In the genomic region with DNA sequence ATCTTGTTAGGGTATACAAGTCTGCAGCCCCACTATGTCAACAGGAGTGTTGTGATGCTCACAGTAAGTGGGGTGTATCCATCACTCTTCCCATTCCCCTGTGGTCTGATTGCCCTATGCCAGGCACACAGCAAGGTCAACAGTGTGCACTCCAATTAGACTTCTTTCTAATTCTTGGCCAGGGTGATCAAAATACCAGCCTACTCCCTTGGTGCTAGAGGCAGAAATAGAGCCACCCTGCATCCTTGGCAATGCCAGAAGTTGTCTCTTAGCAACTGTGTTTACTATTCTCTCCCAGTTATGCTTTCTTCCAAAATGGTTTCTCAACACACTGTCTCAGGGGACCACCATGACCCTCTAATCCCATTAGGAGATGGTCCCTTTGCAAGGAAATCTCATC, we compare ENCODE assay signal across 22 mouse cellular contexts.
DNase-seq lines count a peak whose midpoint lies in the region; ATAC-seq and TF ChIP-seq lines count a peak whose summit lies in the region.
"Had no signal": no experiment of that assay in that cellular context is flagged by ENCODE, and none has a peak within 500 bp of the region (broad histone marks: within the 10 kb centered on the region; RNA-seq: fewer than 3 reads in every experiment).

No protein-coding gene starts in this region.

- H3K27me3 ChIP-seq in forebrain, postnatal 0 days (ENCODE audit: insufficient read depth, low read length), result no peaks in the 10 kb centered on the region
- no peaks in the 10 kb centered on the region for H3K27me3 ChIP-seq in forebrain, embryonic 11.5 days (ENCODE audit: control insufficient read depth, insufficient read depth, low read length)
- H3K27me3 ChIP-seq in hindbrain, embryonic 14.5 days (ENCODE audit: control insufficient read depth, insufficient read depth, low read length), result no peaks in the 10 kb centered on the region
- H3K27me3 ChIP-seq in hindbrain, embryonic 11.5 days (ENCODE audit: control insufficient read depth, insufficient read depth, low read length), result no peaks in the 10 kb centered on the region
- H3K27me3 ChIP-seq: embryonic facial prominence, embryonic 12.5 days; forebrain, embryonic 12.5 days had no signal

- no peak overlapping the region for H3K9ac ChIP-seq in forebrain, postnatal 0 days
- H3K9ac ChIP-seq in forebrain, embryonic 11.5 days (ENCODE audit: low read length), result no peak overlapping the region
- no peak overlapping the region for H3K9ac ChIP-seq in hindbrain, embryonic 14.5 days
- H3K9ac ChIP-seq in hindbrain, embryonic 11.5 days (ENCODE audit: low read depth, low read length), result no peak overlapping the region
- H3K9ac ChIP-seq: embryonic facial prominence, embryonic 12.5 days; forebrain, embryonic 12.5 days had no signal

- H3K9me3 ChIP-seq in forebrain, postnatal 0 days (ENCODE audit: low read length), result no peaks in the 10 kb centered on the region
- no peaks in the 10 kb centered on the region for H3K9me3 ChIP-seq in forebrain, embryonic 11.5 days (ENCODE audit: control insufficient read depth, low read length)
- H3K9me3 ChIP-seq in hindbrain, embryonic 14.5 days (ENCODE audit: control insufficient read depth, low read length), result no peaks in the 10 kb centered on the region
- H3K9me3 ChIP-seq in hindbrain, embryonic 11.5 days (ENCODE audit: control insufficient read depth, low read length), result no peaks in the 10 kb centered on the region
- H3K9me3 ChIP-seq: embryonic facial prominence, embryonic 12.5 days; forebrain, embryonic 12.5 days; heart, embryonic 10.5 days had no signal

- TF ChIP-seq CTCF in forebrain, postnatal 0 days (IDR thresholded peaks at IDR 0.05; ENCODE audit: low read depth), result no peak
- TF ChIP-seq CTCF in brain, embryonic 14.5 days (IDR thresholded peaks at IDR 0.05; ENCODE audit: borderline replicate concordance, extremely low read depth, insufficient read depth, insufficient read length), result no peak

- ATAC-seq in forebrain, postnatal 0 days, result peak; percentile 63
- ATAC-seq in forebrain, embryonic 11.5 days (replicated peaks; ENCODE audit: low FRiP score), result no peak
- ATAC-seq in hindbrain, embryonic 14.5 days (ENCODE audit: low FRiP score), result peak; percentile 62; the same call in 1 of the 2 replicates
- ATAC-seq in hindbrain, embryonic 11.5 days (ENCODE audit: low FRiP score), result no peak
- ATAC-seq: CD4-positive, CD25-positive, alpha-beta regulatory T cell, adult 4 months; forebrain, embryonic 16.5 days had no signal

- H3K36me3 ChIP-seq in forebrain, postnatal 0 days (ENCODE audit: insufficient read depth), result no peaks in the 10 kb centered on the region
- no peaks in the 10 kb centered on the region for H3K36me3 ChIP-seq in forebrain, embryonic 11.5 days (ENCODE audit: control insufficient read depth, insufficient read depth, low read length)
- H3K36me3 ChIP-seq in hindbrain, embryonic 14.5 days (replicated peaks; ENCODE audit: control insufficient read depth, insufficient read depth), result no peaks in the 10 kb centered on the region
- H3K36me3 ChIP-seq in hindbrain, embryonic 11.5 days (ENCODE audit: control insufficient read depth, insufficient read depth, low read length), result no peaks in the 10 kb centered on the region
- H3K36me3 ChIP-seq: embryonic facial prominence, embryonic 12.5 days; forebrain, embryonic 12.5 days; G1E; heart, embryonic 10.5 days had no signal

- H3K27ac ChIP-seq in forebrain, postnatal 0 days (ENCODE audit: low read depth, low read length), result no peak overlapping the region
- no peak overlapping the region for H3K27ac ChIP-seq in forebrain, embryonic 11.5 days (ENCODE audit: low read depth, low read length)
- H3K27ac ChIP-seq in hindbrain, embryonic 14.5 days, result no peak overlapping the region
- no peak overlapping the region for H3K27ac ChIP-seq in hindbrain, embryonic 11.5 days (ENCODE audit: low read depth, low read length)
- H3K27ac ChIP-seq: embryonic facial prominence, embryonic 12.5 days; forebrain, embryonic 12.5 days; heart, embryonic 10.5 days had no signal

- no peak for DNase-seq in forebrain, postnatal 0 days
- DNase-seq in forebrain, embryonic 11.5 days (ENCODE audit: low spot score), result no peak
- no peak for DNase-seq in hindbrain, embryonic 14.5 days (ENCODE audit: low spot score)
- no peak for DNase-seq in hindbrain, embryonic 11.5 days (ENCODE audit: low spot score)
- DNase-seq in layer of hippocampus, adult 9-11 months, result peak; percentile 28
- DNase-seq in layer of hippocampus, postnatal 36 days, result no peak
- DNase-seq in brain, embryonic 14.5 days (ENCODE audit: low read depth), result peak; percentile 47
- DNase-seq in urinary bladder, postnatal 4 days (ENCODE audit: low spot score in 2 of 2), result no peak
- DNase-seq: adrenal gland, adult 8-10 months; adrenal gland, postnatal 36 days; B cell, adult 2 months; cerebellum, adult 11 months; cerebellum, adult 9-10 months; cerebellum, postnatal 25 days; gastrocnemius, postnatal 36 days; heart, adult 18-20 months had no signal

- H3K4me1 ChIP-seq in forebrain, postnatal 0 days (ENCODE audit: insufficient read depth), result no peaks in the 10 kb centered on the region
- no peaks in the 10 kb centered on the region for H3K4me1 ChIP-seq in forebrain, embryonic 11.5 days (replicated peaks; ENCODE audit: control insufficient read depth, insufficient read depth, low read length)
- H3K4me1 ChIP-seq in hindbrain, embryonic 14.5 days (replicated peaks; ENCODE audit: control insufficient read depth, insufficient read depth, low read length), result no peaks in the 10 kb centered on the region
- no peaks in the 10 kb centered on the region; the same call in 1 of the 2 replicates for H3K4me1 ChIP-seq in hindbrain, embryonic 11.5 days (replicated peaks; ENCODE audit: control insufficient read depth, insufficient read depth, low read length)
- H3K4me1 ChIP-seq: embryonic facial prominence, embryonic 12.5 days; heart, embryonic 10.5 days had no signal

- TF ChIP-seq POLR2A in brain, embryonic 14.5 days (IDR thresholded peaks at IDR 0.05; ENCODE audit: borderline replicate concordance, extremely low read depth, insufficient read depth, insufficient read length, poor library complexity, severe bottlenecking), result no peak

- no peak overlapping the region for H3K4me3 ChIP-seq in forebrain, postnatal 0 days (ENCODE audit: low read depth, low read length)
- H3K4me3 ChIP-seq in forebrain, embryonic 11.5 days (ENCODE audit: low read depth, low read length), result no peak overlapping the region
- no peak overlapping the region for H3K4me3 ChIP-seq in hindbrain, embryonic 14.5 days (replicated peaks; ENCODE audit: low read length)
- H3K4me3 ChIP-seq in hindbrain, embryonic 11.5 days (ENCODE audit: low read depth, low read length), result no peak overlapping the region
- H3K4me3 ChIP-seq: embryonic facial prominence, embryonic 12.5 days; forebrain, embryonic 12.5 days; heart, embryonic 10.5 days had no signal

- no peak overlapping the region for H3K4me2 ChIP-seq in forebrain, postnatal 0 days (ENCODE audit: low read depth)
- no peak overlapping the region for H3K4me2 ChIP-seq in forebrain, embryonic 11.5 days (ENCODE audit: low read depth, low read length, severe bottlenecking)
- no peak overlapping the region for H3K4me2 ChIP-seq in hindbrain, embryonic 14.5 days (replicated peaks)
- H3K4me2 ChIP-seq in hindbrain, embryonic 11.5 days (replicated peaks; ENCODE audit: low read depth, low read length), result no peak overlapping the region
- H3K4me2 ChIP-seq: embryonic facial prominence, embryonic 12.5 days; forebrain, embryonic 12.5 days had no signal

Comparison
In these comparisons a context has a peak if more than half of its experiments do, and no peak if none do; other contexts are left out.
1. ATAC-seq: peak in forebrain, postnatal 0 days (single experiment) and hindbrain, embryonic 14.5 days (single experiment); none in forebrain, embryonic 11.5 days (single experiment) and hindbrain, embryonic 11.5 days (single experiment).
2. DNase-seq: peak in layer of hippocampus, adult 9-11 months (single experiment) and brain, embryonic 14.5 days (single experiment); none in forebrain, postnatal 0 days (single experiment), forebrain, embryonic 11.5 days (single experiment), hindbrain, embryonic 14.5 days (single experiment), hindbrain, embryonic 11.5 days (single experiment), layer of hippocampus, postnatal 36 days (0 of 2) and urinary bladder, postnatal 4 days (0 of 2).